Mouse (Mus musculus) megakaryocyte, embryonic 14.5 days (primary cell): ENCODE results near the gene Gm20388. TPM values are rescaled to one million over a fixed set of nuclear protein-coding genes. Genes with fewer than 3 reads are reported as not detected.

Experiments
- H3K27me3 ChIP-seq: replicated peaks from 2 replicates; pipeline ENCODE3; 2012; ENCODE audit warnings: inconsistent platforms
- H3K36me3 ChIP-seq: replicated peaks from 2 replicates; pipeline ENCODE3; 2012; ENCODE audit warnings: low read length, inconsistent platforms, mixed read lengths
- H3K4me1 ChIP-seq: 2 replicates; pipeline ENCODE4 v1.6.1; 2012; ENCODE audit warnings: inconsistent platforms
- H3K4me3 ChIP-seq: replicated peaks from 2 replicates; pipeline ENCODE3; 2012; ENCODE audit warnings: moderate library complexity, mild to moderate bottlenecking, inconsistent platforms
- H3K9me3 ChIP-seq: 2 replicates; pipeline ENCODE4 v1.6.1; 2012; ENCODE audit warnings: inconsistent platforms
- FLI1 ChIP-seq: IDR thresholded peaks from 2 replicates; pipeline ENCODE4 v1.6.1; 2012; ENCODE audit warnings: low read length, inconsistent platforms, mixed read lengths
- GATA1 ChIP-seq: IDR thresholded peaks from 3 replicates; pipeline ENCODE4 v1.6.1; 2012; ENCODE audit warnings: mixed read lengths, low read length, inconsistent platforms, borderline replicate concordance
- polyA plus RNA-seq: library from polyadenylated mRNA; stranded (reverse); fragments of >175 nt; gene quantifications from 2 replicates; pipeline ENCODE4 v1.2.3, GENCODE M21; 2012; ENCODE audit warnings: low replicate concordance; ENCODE audit not compliant: insufficient read depth

The Gm20388 gene
- polyA plus RNA-seq, 1 experiment, result 111 TPM

DNA sequence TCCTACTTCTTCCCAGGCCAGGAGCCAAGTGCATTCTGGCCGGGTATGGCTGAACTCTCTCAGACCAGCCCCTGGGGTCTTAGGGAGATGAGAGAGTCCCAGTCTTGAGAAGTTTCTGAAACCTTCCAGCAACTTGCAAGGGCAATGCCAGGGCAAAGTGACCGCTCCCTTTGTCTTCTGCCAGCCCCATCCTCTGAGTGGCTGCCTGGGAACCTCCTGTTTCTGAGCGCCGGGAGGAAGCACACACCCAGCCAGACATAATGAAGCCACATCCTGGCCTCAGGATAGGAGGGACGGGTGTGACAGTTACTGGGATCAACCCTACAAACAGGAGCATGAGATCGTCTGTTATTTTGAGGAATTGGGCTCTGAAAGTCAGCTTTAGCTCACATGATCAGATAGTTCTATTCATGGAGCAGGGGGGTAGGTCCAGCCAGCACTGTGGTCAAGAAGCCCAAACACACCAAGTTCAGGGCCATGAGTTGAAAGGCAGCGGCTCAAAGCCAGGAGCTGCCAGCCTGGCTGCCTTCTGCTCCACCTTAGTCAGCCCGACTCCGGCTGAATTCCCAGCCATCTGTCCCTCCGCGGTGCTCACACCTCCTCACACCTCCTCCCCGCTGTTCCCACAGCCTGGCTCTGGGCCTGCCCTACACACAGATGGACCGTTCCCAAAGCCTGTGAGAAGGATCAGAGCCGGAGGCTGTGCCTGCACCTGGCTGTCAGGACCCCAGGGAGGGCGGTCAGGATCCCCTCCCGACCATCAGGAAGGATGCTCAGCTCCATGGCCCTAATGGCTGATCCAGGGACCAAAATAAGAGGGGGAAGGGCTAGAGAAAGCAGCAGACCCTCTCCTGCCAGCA lies 2766.2 kb downstream of the Gm20388 start:
- TF ChIP-seq FLI1, result no peak
- TF ChIP-seq GATA1, result no peak
- Histone ChIP-seq H3K36me3 (peaks cover 96% of the 10 kb centered on the region), H3K4me1 (peaks cover 100% of the 10 kb centered on the region), H3K9me3 (0 out of 2 replicates have a peak, but pooled peaks cover 2% of the 10 kb centered on the region), H3K4me3 (peak overlapping the region; percentile 90), H3K27me3 (no peaks in the 10 kb centered on the region)

GRCm38 (mm10) chr8:122677481-122678021 lies 2766.9 kb downstream of the Gm20388 start:
- Histone ChIP-seq H3K36me3 (peaks cover 96% of the 10 kb centered on the region), H3K4me1 (peaks cover 100% of the 10 kb centered on the region), H3K9me3 (0 out of 2 replicates have a peak, but pooled peaks cover 2% of the 10 kb centered on the region), H3K4me3 (peak overlapping the region; percentile 90), H3K27me3 (no peaks in the 10 kb centered on the region)
- TF ChIP-seq GATA1, result no peak
- no peak for TF ChIP-seq FLI1

- peaks cover 100% of the 10 kb centered on the region for H3K4me1 ChIP-seq
- H3K9me3 ChIP-seq, result 0 out of 2 replicates have a peak, but pooled peaks cover 2% of the 10 kb centered on the region
- TF ChIP-seq FLI1, result no peak
- peaks cover 96% of the 10 kb centered on the region for H3K36me3 ChIP-seq
- H3K4me3 ChIP-seq, result peak overlapping the region; percentile 90
- no peaks in the 10 kb centered on the region for H3K27me3 ChIP-seq
Observed at GRCm38 (mm10) chr8:122678061-122678895, 2767.6 kb downstream of the Gm20388 start.

DNA sequence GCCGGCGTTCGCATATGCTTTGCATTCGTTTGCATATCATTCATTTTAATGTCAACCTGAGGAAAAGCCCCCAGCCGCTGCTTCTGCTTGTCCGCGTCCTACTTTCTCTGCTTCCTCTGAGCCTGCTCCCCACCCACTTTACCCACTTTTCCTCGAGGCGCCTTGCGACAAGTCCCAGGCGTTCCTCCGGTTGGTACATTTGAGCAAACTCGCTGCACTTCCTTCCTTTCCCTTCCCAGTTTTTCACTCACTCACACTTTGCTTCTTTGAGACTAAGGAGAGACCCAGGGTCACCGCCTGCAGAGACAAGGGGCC lies 2768.2 kb downstream of the Gm20388 start:
- Histone ChIP-seq H3K27me3 (no peaks in the 10 kb centered on the region), H3K4me3 (peak overlapping the region; percentile 90), H3K4me1 (peaks cover 96% of the 10 kb centered on the region), H3K36me3 (peaks cover 92% of the 10 kb centered on the region), H3K9me3 (0 out of 2 replicates have a peak, but pooled peaks cover 2% of the 10 kb centered on the region)
- TF ChIP-seq FLI1 (no peak), GATA1 (no peak)

- Histone ChIP-seq H3K4me3 (peak overlapping the region; percentile 62), H3K36me3 (peaks cover 89% of the 10 kb centered on the region), H3K27me3 (no peaks in the 10 kb centered on the region), H3K4me1 (peaks cover 93% of the 10 kb centered on the region), H3K9me3 (0 out of 2 replicates have a peak, but pooled peaks cover 2% of the 10 kb centered on the region)
- TF ChIP-seq FLI1, result no peak
- no peak for TF ChIP-seq GATA1
Observed at GRCm38 (mm10) chr8:122679325-122679920, 2768.8 kb downstream of the Gm20388 start.

- Histone ChIP-seq H3K36me3 (peaks cover 89% of the 10 kb centered on the region), H3K9me3 (0 out of 2 replicates have a peak, but pooled peaks cover 2% of the 10 kb centered on the region), H3K4me1 (peaks cover 93% of the 10 kb centered on the region), H3K27me3 (no peaks in the 10 kb centered on the region), H3K4me3 (peak overlapping the region; percentile 30)
- TF ChIP-seq FLI1, result no peak
Observed at GRCm38 (mm10) chr8:122680171-122680570, 2769.5 kb downstream of the Gm20388 start.

- Histone ChIP-seq H3K27me3 (no peaks in the 10 kb centered on the region), H3K36me3 (peaks cover 89% of the 10 kb centered on the region), H3K9me3 (0 out of 2 replicates have a peak, but pooled peaks cover 2% of the 10 kb centered on the region), H3K4me3 (no peak overlapping the region), H3K4me1 (peaks cover 93% of the 10 kb centered on the region)
- TF ChIP-seq FLI1 (no peak), GATA1 (no peak)
Observed at GRCm38 (mm10) chr8:122682820-122683219, 2772.2 kb downstream of the Gm20388 start.

- Histone ChIP-seq H3K27me3 (no peaks in the 10 kb centered on the region), H3K4me3 (peak overlapping the region; percentile 50), H3K36me3 (peaks cover 90% of the 10 kb centered on the region), H3K9me3 (no peaks in the 10 kb centered on the region), H3K4me1 (peaks cover 93% of the 10 kb centered on the region)
- no peak for TF ChIP-seq FLI1
- TF ChIP-seq GATA1, result no peak
Observed at GRCm38 (mm10) chr8:122685097-122685861, 2774.6 kb downstream of the Gm20388 start.

DNA sequence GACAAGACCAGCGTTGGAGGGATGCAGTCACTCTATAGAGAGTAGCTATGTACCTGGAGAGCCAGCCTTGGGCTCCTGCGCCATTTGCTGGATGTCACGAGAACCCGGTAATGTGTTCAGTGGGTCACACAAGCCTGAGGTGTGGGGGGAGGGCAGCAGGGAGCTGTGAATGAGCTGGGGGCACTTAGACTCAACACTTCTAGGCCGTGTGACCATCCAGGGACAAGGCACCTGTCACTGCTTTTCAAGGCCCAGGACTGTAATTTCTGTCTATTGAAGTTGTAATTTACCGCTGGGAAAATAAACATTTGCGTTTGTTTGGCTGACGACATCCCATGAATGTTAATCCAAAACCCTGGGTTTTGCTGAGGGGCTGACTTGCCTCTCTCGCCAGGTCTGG lies 2776.2 kb downstream of the Gm20388 start:
- Histone ChIP-seq H3K4me1 (peaks cover 93% of the 10 kb centered on the region), H3K36me3 (peaks cover 92% of the 10 kb centered on the region), H3K27me3 (no peaks in the 10 kb centered on the region), H3K9me3 (no peaks in the 10 kb centered on the region), H3K4me3 (no peak overlapping the region)
- TF ChIP-seq GATA1 (no peak), FLI1 (no peak)
